Mouse (Mus musculus): ENCODE results near the gene Eif4g2. TPM values are rescaled to one million over a fixed set of nuclear protein-coding genes. Genes with fewer than 3 reads are reported as not detected.
A peak's percentile ranks its signal among the peaks of the same experiment; 100 is the strongest.

The Eif4g2 gene
- total RNA-seq, 2 experiments from 2014 or later, result 624 to 655 TPM

GRCm38 (mm10) chr7:111095169-111095568 is 12.3 kb upstream of the Eif4g2 start:
- H3K4me3 ChIP-seq, result no peak overlapping the region
- H3K27ac ChIP-seq, result no peak overlapping the region
- intact Hi-C loops (cut with DNase I), result no loop called here
- DNase-seq (ENCODE audit: extremely low spot score in 1 of 2, low spot score in 2 of 2), result no peak
- no peak for TF ChIP-seq CTCF (IDR thresholded peaks at IDR 0.05)

DNA sequence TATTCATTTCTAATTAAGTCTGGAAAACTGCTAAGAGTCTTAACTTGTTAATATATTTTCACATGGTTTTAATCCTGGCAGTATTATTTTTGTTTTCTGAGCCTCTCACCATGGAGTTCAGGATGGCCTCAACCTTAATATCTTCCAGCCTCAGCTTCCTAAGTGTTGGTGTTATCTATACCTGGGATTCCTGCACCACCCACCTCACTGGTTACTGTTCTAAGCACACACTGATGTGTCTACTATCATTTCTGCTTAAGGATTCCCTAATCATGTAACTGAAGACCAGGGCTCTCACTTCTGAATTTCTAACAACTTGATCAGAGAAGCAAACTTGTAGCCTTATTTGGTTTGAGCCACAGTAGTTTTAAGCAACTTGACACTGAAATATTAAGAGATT is 2.3 kb upstream of the Eif4g2 start:
- no peak for DNase-seq (ENCODE audit: extremely low spot score in 1 of 2, low spot score in 2 of 2)
- TF ChIP-seq CTCF (IDR thresholded peaks at IDR 0.05), result no peak
- intact Hi-C loops (cut with DNase I), result no loop called here
- H3K4me3 ChIP-seq, result no peak overlapping the region
- H3K27ac ChIP-seq, result no peak overlapping the region

- no peak overlapping the region for H3K4me3 ChIP-seq
- no peak; the same call in 1 of the 2 replicates for TF ChIP-seq CTCF (IDR thresholded peaks at IDR 0.05)
- H3K27ac ChIP-seq, result peak overlapping the region; percentile 90; the same call in 1 of the 2 replicates
- intact Hi-C loops (cut with DNase I), result loop anchor here (5.0 kb wide), 1 partner anchor 57 kb away; the partner anchor contains the start of gene Ctr9
- DNase-seq (ENCODE audit: extremely low spot score in 1 of 2, low spot score in 2 of 2), result no peak
Observed at GRCm38 (mm10) chr7:111084443-111084842, 1.6 kb upstream of the Eif4g2 start.

- DNase-seq (ENCODE audit: extremely low spot score in 1 of 2, low spot score in 2 of 2), result no peak
Observed at GRCm38 (mm10) chr7:111083733-111084120, 897 bp upstream of the Eif4g2 start.

GRCm38 (mm10) chr7:111082043-111082821 is 598 bp downstream of the Eif4g2 start:
- intact Hi-C loops (cut with DNase I), result loop anchor here (2.0 to 5.0 kb wide), 2 partner anchors 55 to 75 kb away; partner anchors contain the start of gene Ctr9
- DNase-seq (ENCODE audit: extremely low spot score in 1 of 2, low spot score in 2 of 2), result peak; percentile 79 to 82
- Histone ChIP-seq H3K27ac (peak overlapping the region; percentile 98), H3K4me3 (peak overlapping the region; percentile 91)
- no peak; the same call in 1 of the 2 replicates for TF ChIP-seq CTCF (IDR thresholded peaks at IDR 0.05)

More at GRCm38 (mm10) chr7:111083733-111084120, 897 bp upstream of the Eif4g2 start:
- peak overlapping the region; percentile 90 for H3K27ac ChIP-seq
- TF ChIP-seq CTCF (IDR thresholded peaks at IDR 0.05), result no peak
- H3K4me3 ChIP-seq, result peak overlapping the region; percentile 91
- intact Hi-C loops (cut with DNase I), result loop anchor here (1.0 to 5.0 kb wide), 3 partner anchors 39 to 73 kb away; partner anchors contain the start of gene Ctr9

DNA sequence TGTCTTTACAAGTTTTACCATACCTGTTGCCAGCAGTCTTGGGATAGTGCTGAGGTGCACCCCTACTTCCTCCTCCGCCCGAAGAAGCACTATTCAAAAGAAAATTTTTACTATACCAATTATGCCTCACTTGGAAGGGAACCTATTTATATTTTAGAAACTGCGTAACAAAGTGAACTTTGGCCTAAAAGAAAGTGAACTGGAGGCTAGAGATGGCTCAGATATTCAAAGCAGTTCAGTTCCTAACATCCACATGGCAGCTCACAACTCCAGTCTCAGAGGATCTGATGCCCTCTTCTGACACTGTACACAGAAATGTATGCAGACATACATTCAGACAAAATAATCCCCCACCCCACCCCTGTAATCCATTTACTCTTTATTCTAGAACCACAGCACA is 2.0 kb downstream of the Eif4g2 start:
- no peak for TF ChIP-seq CTCF (IDR thresholded peaks at IDR 0.05)
- no peak overlapping the region for H3K27ac ChIP-seq
- intact Hi-C loops (cut with DNase I), result loop anchor here (5.0 kb wide), 1 partner anchor 54 kb away; the partner anchor contains the start of gene Ctr9
- H3K4me3 ChIP-seq, result peak overlapping the region; percentile 91
- DNase-seq (ENCODE audit: extremely low spot score in 1 of 2, low spot score in 2 of 2), result no peak

DNA sequence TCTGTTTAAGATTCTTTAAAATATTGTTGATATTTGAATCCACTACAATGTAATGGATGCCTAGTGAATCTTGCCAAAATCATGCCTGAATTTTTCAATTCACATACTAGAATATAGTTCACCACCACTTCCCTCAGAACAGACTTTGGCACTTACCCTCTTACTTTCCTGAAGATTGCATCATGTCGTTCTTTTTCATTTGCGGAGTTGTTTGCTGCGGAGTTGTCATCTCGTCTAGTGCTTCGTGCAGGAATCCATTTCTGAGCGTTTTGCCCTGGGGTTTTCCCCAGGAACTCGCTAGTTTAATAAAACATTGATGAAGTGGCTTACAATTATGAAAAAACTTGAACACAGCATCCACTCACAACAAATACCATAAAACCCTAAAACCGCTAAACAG is 2.8 kb downstream of the Eif4g2 start:
- Histone ChIP-seq H3K4me3 (no peak overlapping the region), H3K27ac (no peak overlapping the region)
- intact Hi-C loops (cut with DNase I), result loop anchor here (5.0 kb wide), 1 partner anchor 53 kb away; the partner anchor contains the start of gene Ctr9
- DNase-seq (ENCODE audit: extremely low spot score in 1 of 2, low spot score in 2 of 2), result no peak
- no peak for TF ChIP-seq CTCF (IDR thresholded peaks at IDR 0.05)

DNA sequence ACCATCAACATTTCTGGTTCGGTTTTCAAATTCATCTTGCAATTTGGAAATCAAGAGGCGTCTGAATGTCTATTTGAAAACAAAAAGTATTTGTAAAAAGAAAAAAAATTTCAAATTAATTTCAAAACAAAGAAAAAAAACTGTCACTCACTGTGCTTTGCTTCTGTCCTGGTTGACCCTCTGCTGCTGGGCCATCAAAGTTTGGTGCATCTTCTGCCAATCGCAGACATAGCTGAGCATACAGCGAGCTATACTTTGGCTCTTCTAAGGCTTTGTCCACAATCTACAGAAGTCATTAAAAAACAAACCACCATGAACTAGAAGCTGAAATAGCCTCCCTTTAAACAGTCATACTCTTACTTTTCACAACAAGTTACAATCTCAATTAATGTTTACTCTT is 4.6 kb downstream of the Eif4g2 start:
- no peak for DNase-seq (ENCODE audit: extremely low spot score in 1 of 2, low spot score in 2 of 2)
- TF ChIP-seq CTCF (IDR thresholded peaks at IDR 0.05), result no peak

GRCm38 (mm10) chr7:111075288-111075687 is 7.5 kb downstream of the Eif4g2 start:
- no peak for DNase-seq (ENCODE audit: extremely low spot score in 1 of 2, low spot score in 2 of 2)
- intact Hi-C loops (cut with DNase I), result loop anchor here (5.0 kb wide), 1 partner anchor 38 kb away; no protein-coding TSS in a partner anchor
- no peak overlapping the region for H3K4me3 ChIP-seq

More for the DNA sequence above, 4.6 kb downstream of the Eif4g2 start:
- no peak overlapping the region for H3K4me3 ChIP-seq
- H3K27ac ChIP-seq, result no peak overlapping the region
- intact Hi-C loops (cut with DNase I), result loop anchor here (5.0 kb wide), 1 partner anchor 41 kb away; no protein-coding TSS in a partner anchor

DNA sequence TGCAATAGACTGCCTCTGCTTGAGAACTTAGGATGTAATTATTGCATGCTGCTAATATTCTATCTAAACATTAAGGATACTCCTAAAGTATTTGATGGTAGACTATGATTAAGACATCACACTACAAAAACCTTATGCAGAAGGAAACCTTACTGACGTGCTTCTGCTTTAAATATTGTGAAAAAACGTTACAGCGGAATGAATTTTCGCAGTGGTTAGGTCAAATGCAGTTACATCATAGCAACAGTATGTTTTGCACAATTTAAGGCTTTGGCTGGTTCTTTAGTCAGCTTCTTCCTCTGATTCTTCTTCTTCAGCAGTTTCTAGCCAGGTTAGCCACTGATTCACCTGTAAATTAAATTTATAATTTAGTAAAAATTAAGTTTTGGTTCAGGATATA is 10.4 kb downstream of the Eif4g2 start:
- DNase-seq (ENCODE audit: extremely low spot score in 1 of 2, low spot score in 2 of 2), result no peak
- Histone ChIP-seq H3K4me3 (no peak overlapping the region), H3K27ac (no peak overlapping the region)
- TF ChIP-seq CTCF (IDR thresholded peaks at IDR 0.05), result no peak
- intact Hi-C loops (cut with DNase I), result no loop called here

More at GRCm38 (mm10) chr7:111075288-111075687, 7.5 kb downstream of the Eif4g2 start:
- H3K27ac ChIP-seq, result no peak overlapping the region
- TF ChIP-seq CTCF (IDR thresholded peaks at IDR 0.05), result no peak

DNA sequence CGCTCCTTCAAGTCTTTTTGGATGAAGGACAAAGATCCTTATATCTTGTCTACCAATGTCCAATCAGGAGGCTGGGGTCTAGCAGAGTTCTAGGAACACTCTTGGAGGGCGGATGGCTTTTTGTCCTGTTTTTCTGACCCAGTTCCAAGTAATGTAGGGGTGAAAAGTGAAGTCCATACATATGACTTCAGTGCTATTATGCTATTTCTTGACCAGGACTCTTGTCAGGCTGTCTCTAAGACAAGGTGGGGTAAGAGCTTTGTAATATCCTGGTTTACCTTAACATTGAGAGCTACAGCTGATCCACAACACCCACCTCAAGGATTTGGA is 12.7 kb downstream of the Eif4g2 start:
- no peak for DNase-seq (ENCODE audit: extremely low spot score in 1 of 2, low spot score in 2 of 2)
- no peak overlapping the region for H3K4me3 ChIP-seq
- intact Hi-C loops (cut with DNase I), result no loop called here
- no peak for TF ChIP-seq CTCF (IDR thresholded peaks at IDR 0.05)
- no peak overlapping the region for H3K27ac ChIP-seq

GRCm38 (mm10) chr7:111069439-111070166 is 13.2 kb downstream of the Eif4g2 start:
- no peak for DNase-seq (ENCODE audit: extremely low spot score in 1 of 2, low spot score in 2 of 2)
- intact Hi-C loops (cut with DNase I), result loop anchor here (2.0 kb wide), 1 partner anchor 15 kb away; no protein-coding TSS in a partner anchor
- H3K4me3 ChIP-seq, result no peak overlapping the region
- no peak for TF ChIP-seq CTCF (IDR thresholded peaks at IDR 0.05)
- no peak overlapping the region for H3K27ac ChIP-seq

Measured in left cerebral cortex, adult 2 months (tissue).